ENCODE assay signal across 12 mouse cellular contexts in the genomic region with DNA sequence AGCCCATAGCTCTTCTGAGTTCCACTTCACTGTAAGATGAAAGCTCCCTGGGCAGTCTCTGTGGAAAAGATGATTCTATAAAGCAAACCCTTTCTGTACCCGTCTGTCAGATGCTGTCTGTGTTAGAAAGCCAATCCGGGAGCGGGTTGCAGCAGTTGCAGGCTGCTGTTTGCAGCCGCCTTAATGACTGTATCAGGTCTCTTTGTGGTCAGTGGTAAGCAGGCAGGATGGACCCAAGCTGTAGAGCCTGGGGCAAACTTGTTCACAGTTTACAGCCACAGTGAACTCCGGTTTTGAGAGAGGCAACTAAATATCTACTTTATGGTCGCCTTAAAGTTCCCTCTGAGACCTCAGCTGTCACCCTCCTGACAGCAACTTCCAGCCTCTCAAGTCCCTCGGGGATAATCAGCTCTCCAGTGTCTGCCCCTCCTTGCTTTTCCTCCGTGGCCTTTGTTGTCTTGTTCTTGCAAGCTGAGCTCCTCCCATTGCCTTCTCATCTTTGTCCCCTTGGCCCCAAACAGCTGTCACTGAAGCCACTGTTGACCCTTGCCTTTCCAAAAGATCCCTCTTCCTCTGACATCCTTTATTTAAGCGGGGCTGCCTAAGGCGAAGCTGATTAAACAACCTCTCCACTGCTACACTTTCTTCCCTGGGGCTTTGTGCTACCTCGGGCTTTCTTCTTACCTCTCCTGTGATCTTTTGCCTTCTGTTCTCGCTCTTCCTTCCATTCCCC.
A peak's percentile ranks its signal among the peaks of the same experiment; 100 is the strongest.
DNase-seq lines count a peak whose midpoint lies in the region; ATAC-seq and TF ChIP-seq lines count a peak whose summit lies in the region.
"Had no signal": no experiment of that assay in that cellular context is flagged by ENCODE, and none has a peak within 500 bp of the region (broad histone marks: within the 10 kb centered on the region; RNA-seq: fewer than 3 reads in every experiment).

No protein-coding gene starts in this region.

- no peak for DNase-seq in forebrain, embryonic 14.5 days (ENCODE audit: low spot score)
- DNase-seq in embryo, embryonic 10 days (ENCODE audit: low spot score) = peak; percentile 86
- DNase-seq in thymus, adult 2 months = no peak
- DNase-seq in cerebellum, adult 9-10 months = no peak
- DNase-seq: B cell, adult 2 months; heart, adult 11 months had no signal

- no peaks in the 10 kb centered on the region for H3K4me1 ChIP-seq in forebrain, embryonic 14.5 days (ENCODE audit: control insufficient read depth, insufficient read depth, low read length)
- peaks cover 13% of the 10 kb centered on the region for H3K4me1 ChIP-seq in forebrain, embryonic 12.5 days
- H3K4me1 ChIP-seq in kidney, embryonic 14.5 days (ENCODE audit: control insufficient read depth, insufficient read depth, low read length) = peaks cover 16% of the 10 kb centered on the region; the same call in 1 of the 2 replicates
- peaks cover 16% of the 10 kb centered on the region for H3K4me1 ChIP-seq in midbrain, embryonic 15.5 days
- H3K4me1 ChIP-seq in thymus, adult 2 months (replicated peaks; ENCODE audit: control insufficient read depth, insufficient read depth, low read length) = no peaks in the 10 kb centered on the region

- H3K9ac ChIP-seq in forebrain, embryonic 14.5 days (ENCODE audit: low read length) = no peak overlapping the region
- H3K9ac ChIP-seq in forebrain, embryonic 12.5 days = no peak overlapping the region
- 0 out of 2 replicates have a peak overlapping the region, but pooled peaks have one; percentile 12 for H3K9ac ChIP-seq in kidney, embryonic 14.5 days (ENCODE audit: low read depth, low read length)
- H3K9ac ChIP-seq in midbrain, embryonic 15.5 days = no peak overlapping the region
- H3K9ac ChIP-seq: lung, embryonic 15.5 days had no signal

- no peaks in the 10 kb centered on the region for H3K36me3 ChIP-seq in forebrain, embryonic 14.5 days (ENCODE audit: control insufficient read depth, insufficient read depth, low read length)
- H3K36me3 ChIP-seq in forebrain, embryonic 12.5 days (replicated peaks) = no peaks in the 10 kb centered on the region
- no peaks in the 10 kb centered on the region for H3K36me3 ChIP-seq in kidney, embryonic 14.5 days (ENCODE audit: control insufficient read depth, insufficient read depth, low read length)
- no peaks in the 10 kb centered on the region for H3K36me3 ChIP-seq in midbrain, embryonic 15.5 days (replicated peaks)
- no peaks in the 10 kb centered on the region for H3K36me3 ChIP-seq in thymus, adult 2 months (ENCODE audit: control insufficient read depth, insufficient read depth, low read length)
- H3K36me3 ChIP-seq: lung, embryonic 15.5 days had no signal

- ATAC-seq in forebrain, embryonic 14.5 days = peak; percentile 44; the same call in 1 of the 2 replicates
- ATAC-seq in forebrain, embryonic 12.5 days (ENCODE audit: low FRiP score) = no peak
- peak; percentile 73 for ATAC-seq in kidney, embryonic 14.5 days (ENCODE audit: low FRiP score, low TSS enrichment)
- peak; percentile 62 for ATAC-seq in midbrain, embryonic 15.5 days (replicated peaks)
- no peak for ATAC-seq in erythroblast, adult 5-6 weeks (replicated peaks; ENCODE audit: low FRiP score, poor library complexity, severe bottlenecking)
- ATAC-seq: Patski had no signal

- H3K4me3 ChIP-seq in forebrain, embryonic 14.5 days (ENCODE audit: low read depth, low read length) = no peak overlapping the region
- H3K4me3 ChIP-seq in forebrain, embryonic 12.5 days (replicated peaks) = no peak overlapping the region
- H3K4me3 ChIP-seq in kidney, embryonic 14.5 days (ENCODE audit: low read length) = no peak overlapping the region
- H3K4me3 ChIP-seq in midbrain, embryonic 15.5 days = no peak overlapping the region
- H3K4me3 ChIP-seq in thymus, adult 2 months (ENCODE audit: control insufficient read depth, insufficient read depth, low read length) = no peak overlapping the region
- H3K4me3 ChIP-seq: lung, embryonic 15.5 days had no signal

- WGBS in forebrain, embryonic 14.5 days = 15% methylated on average over 12 of the region's 12 CpGs
- 10% methylated on average over 12 of the region's 12 CpGs for WGBS in forebrain, embryonic 12.5 days
- 7% methylated on average over 12 of the region's 12 CpGs for WGBS in kidney, embryonic 14.5 days
- 7% methylated on average over 12 of the region's 12 CpGs for WGBS in midbrain, embryonic 15.5 days
- 75% methylated on average over 12 of the region's 12 CpGs for WGBS in thymus, adult 2 months

- no peak overlapping the region for H3K27ac ChIP-seq in forebrain, embryonic 14.5 days (ENCODE audit: low read depth, low read length)
- H3K27ac ChIP-seq in forebrain, embryonic 12.5 days = no peak overlapping the region
- peak overlapping the region; percentile 37; the same call in 1 of the 2 replicates for H3K27ac ChIP-seq in kidney, embryonic 14.5 days (ENCODE audit: low read depth, low read length)
- no peak overlapping the region for H3K27ac ChIP-seq in midbrain, embryonic 15.5 days
- no peak overlapping the region for H3K27ac ChIP-seq in thymus, adult 2 months (ENCODE audit: control insufficient read depth, insufficient read depth, low read length)
- H3K27ac ChIP-seq: lung, embryonic 15.5 days had no signal

- no peak overlapping the region for H3K4me2 ChIP-seq in forebrain, embryonic 14.5 days (ENCODE audit: low read length)
- H3K4me2 ChIP-seq in forebrain, embryonic 12.5 days = no peak overlapping the region
- no peak overlapping the region for H3K4me2 ChIP-seq in kidney, embryonic 14.5 days (replicated peaks; ENCODE audit: low read depth, low read length)
- H3K4me2 ChIP-seq in midbrain, embryonic 15.5 days = no peak overlapping the region
- H3K4me2 ChIP-seq: lung, embryonic 15.5 days had no signal

- no peak for TF ChIP-seq CTCF in thymus, adult 2 months (IDR thresholded peaks at IDR 0.05; ENCODE audit: borderline replicate concordance, control insufficient read depth, extremely low read depth, insufficient read depth, low read length, poor library complexity)

- H3K9me3 ChIP-seq in forebrain, embryonic 14.5 days (replicated peaks; ENCODE audit: control insufficient read depth, low read length) = no peaks in the 10 kb centered on the region
- H3K9me3 ChIP-seq in forebrain, embryonic 12.5 days = no peaks in the 10 kb centered on the region
- H3K9me3 ChIP-seq in kidney, embryonic 14.5 days (ENCODE audit: control insufficient read depth, low read length) = no peaks in the 10 kb centered on the region
- no peaks in the 10 kb centered on the region for H3K9me3 ChIP-seq in midbrain, embryonic 15.5 days
- H3K9me3 ChIP-seq: lung, embryonic 15.5 days had no signal

- H3K27me3 ChIP-seq in forebrain, embryonic 14.5 days (replicated peaks; ENCODE audit: control insufficient read depth, insufficient read depth, low read length) = no peaks in the 10 kb centered on the region
- H3K27me3 ChIP-seq in forebrain, embryonic 12.5 days = peaks cover 24% of the 10 kb centered on the region
- H3K27me3 ChIP-seq in kidney, embryonic 14.5 days (ENCODE audit: control insufficient read depth, insufficient read depth, low read length) = no peaks in the 10 kb centered on the region
- no peaks in the 10 kb centered on the region; the same call in 1 of the 2 replicates for H3K27me3 ChIP-seq in midbrain, embryonic 15.5 days (replicated peaks)
- H3K27me3 ChIP-seq in thymus, adult 2 months (ENCODE audit: control insufficient read depth, insufficient read depth, low read length) = no peaks in the 10 kb centered on the region
- H3K27me3 ChIP-seq: lung, embryonic 15.5 days; Patski had no signal

- TF ChIP-seq POLR2A in thymus, adult 2 months (IDR thresholded peaks at IDR 0.05; ENCODE audit: control insufficient read depth, extremely low read depth, insufficient read depth, low read length, poor library complexity) = no peak

Comparison
In these comparisons a context has a peak if more than half of its experiments do, and no peak if none do; other contexts are left out.
1. ATAC-seq: peak in forebrain, embryonic 14.5 days (single experiment), kidney, embryonic 14.5 days (single experiment) and midbrain, embryonic 15.5 days (single experiment); none in forebrain, embryonic 12.5 days (single experiment) and erythroblast, adult 5-6 weeks (single experiment).